Mouse (Mus musculus) right cerebral cortex, postnatal 10 days (tissue): ENCODE measurements around the gene Nmral1.
"Not testable (repeated sequence)": the region's sequence is repeated elsewhere in the genome, so short reads cannot be mapped to it uniquely, and the experiment has no call there.

Experiments
- DNase-seq, 2 experiments: peaks; one replicate each; pipeline ENCODE4 v3.0.0; 2021; ENCODE audit warnings: low spot score in 2 of 2

Gene Nmral1

DNA sequence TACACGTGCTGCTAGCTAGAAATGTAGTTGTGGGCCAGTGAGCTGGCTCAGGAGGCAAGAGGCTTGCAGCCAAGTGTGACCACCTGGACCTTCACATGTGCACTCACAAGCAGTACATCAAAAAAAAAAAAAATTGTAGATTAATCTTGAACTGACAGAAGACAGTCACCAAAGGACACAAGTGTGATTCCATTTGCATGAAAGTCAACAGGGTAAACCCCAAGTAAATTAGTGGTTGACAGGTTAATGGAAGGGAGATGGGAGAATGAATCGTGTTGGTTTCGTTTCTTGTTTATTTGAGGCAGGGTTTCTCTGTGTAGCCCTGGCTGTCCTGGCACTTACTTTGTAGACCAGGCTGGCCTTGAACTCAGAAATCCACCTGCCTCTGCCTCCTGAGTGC, 1.3 kb downstream of the Nmral1 start:
- DNase-seq, result no peak

DNA sequence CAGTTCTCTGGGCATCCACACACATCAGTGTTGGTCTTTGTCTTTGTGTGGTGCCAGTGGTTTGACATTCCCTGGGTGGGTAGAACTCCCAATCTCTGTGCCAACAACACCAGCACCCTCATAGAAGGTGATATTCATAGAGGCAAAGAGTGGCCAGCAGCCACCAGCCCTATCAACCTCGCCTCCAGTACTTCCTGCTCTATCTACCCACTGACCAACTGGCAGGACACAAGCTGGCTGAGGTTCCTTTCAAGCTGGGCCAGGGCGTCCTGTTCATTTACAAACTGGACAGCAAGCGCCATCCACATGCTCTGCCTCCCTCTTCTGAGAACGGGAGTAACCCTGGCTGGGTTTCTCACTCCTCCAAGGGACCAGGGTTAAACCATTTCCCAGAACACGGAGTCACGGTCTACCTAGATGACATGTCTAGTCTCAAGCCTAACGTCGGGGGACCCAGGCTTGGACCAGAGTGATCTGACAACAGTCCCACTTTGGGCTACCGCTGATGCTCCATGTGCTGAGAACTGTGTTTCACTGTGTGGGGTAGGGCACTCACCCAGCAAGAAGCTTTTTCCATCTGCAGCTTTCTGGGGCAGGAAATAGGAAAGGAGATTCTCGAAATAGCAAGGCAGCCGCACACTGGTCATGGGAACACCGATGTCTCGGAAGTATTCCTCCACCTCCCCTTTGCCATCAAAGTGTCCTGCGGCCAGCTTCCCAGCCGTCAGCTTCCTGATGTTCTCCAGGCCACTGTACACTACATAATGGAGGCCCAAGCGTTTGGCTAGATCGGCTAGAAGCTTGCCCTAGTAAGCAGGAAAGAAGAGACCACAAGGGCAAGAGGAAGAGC, 5.1 kb downstream of the Nmral1 start:
- no peak for DNase-seq

- no peak for DNase-seq
These were observed 8.0 kb downstream of the Nmral1 start for GRCm38 (mm10) chr16:4711173-4711572.

DNA sequence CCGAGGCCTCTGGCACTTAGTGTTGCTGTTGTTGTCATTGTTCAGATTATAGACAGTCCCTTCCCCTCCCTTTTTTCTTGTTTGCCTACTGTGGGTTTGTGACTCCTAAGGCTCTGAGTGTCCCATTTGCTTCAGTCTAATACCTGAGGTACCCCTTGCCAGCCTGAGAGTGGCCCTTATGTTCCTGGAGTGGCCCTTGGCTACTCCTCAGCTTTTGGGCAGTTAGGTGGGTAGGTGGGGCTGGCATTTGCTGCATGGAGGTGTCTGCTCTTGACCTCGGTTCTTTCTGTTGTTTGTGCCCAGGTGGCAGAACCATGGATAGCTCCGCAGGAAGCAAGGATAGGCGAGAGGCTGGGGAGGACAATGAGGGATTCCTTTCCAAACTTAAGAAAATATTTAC, 13.6 kb downstream of the Nmral1 start:
- DNase-seq, result no peak

GRCm38 (mm10) chr16:4702646-4703045, 16.5 kb downstream of the Nmral1 start:
- DNase-seq, result no peak

- no peak for DNase-seq
These were observed 17.9 kb downstream of the Nmral1 start for GRCm38 (mm10) chr16:4701211-4701610.

DNA sequence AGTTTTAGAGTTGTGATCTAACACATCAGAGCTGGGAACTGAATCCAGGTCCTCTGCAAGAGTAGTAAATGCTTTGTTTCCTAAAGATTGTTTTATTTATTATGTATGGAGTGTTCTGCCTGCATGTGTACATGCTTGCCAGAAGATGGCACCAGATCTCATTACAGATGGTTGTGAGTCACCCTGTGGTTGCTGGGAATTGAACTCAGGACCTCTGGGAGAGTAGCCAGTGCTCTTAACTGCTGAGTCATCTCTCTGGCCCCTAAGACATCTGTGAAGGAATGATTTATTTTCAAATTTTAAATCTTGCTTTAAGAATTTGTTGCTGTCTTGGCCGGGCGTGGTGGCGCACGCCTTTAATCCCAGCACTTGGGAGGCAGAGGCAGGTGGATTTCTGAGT, 29.8 kb downstream of the Nmral1 start:
- not testable (repeated sequence) for DNase-seq

DNA sequence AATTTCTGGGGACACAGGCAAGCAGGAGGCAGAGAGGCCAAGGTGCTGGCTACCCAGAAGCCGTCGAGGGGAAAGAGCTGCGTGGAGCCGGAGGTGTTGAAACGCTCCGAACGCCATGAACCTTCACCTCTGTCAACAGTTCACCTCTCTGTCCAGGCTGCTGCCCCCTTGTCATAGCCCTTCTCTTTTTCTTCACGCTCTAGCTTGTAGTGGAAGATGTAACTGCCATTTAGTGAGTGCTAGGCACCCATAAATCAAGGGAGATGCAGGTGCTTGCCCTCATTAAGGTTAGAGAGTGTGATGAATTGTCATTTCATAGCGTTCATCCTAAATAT, 34.7 kb downstream of the Nmral1 start:
- DNase-seq, result no peak

- peak; percentile 95 to 97 for DNase-seq
These were observed 35.3 kb downstream of the Nmral1 start for GRCm38 (mm10) chr16:4683581-4684456.

DNA sequence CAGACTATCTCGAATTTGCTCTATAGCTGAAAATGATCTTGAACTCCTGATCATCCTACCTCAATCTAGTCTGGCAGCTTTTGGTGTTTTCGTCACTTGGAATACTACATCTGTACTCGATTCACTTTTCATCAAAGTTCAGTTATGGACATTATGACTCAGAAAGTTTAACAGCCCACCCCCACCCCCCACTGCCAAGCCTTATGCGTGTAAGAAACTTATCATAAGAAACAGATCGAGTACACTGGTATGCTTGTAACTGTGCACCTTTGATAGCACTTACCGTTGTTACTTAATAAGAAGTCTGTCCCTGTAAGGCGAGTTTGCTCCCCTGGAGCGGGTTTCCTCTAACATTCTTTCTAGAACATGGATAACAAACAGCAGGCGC, 36.0 kb downstream of the Nmral1 start:
- no peak for DNase-seq

GRCm38 (mm10) chr16:4682628-4683179, 36.5 kb downstream of the Nmral1 start:
- no peak for DNase-seq

- DNase-seq, result not testable (repeated sequence)
These were observed 38.2 kb downstream of the Nmral1 start for GRCm38 (mm10) chr16:4680922-4681455.

DNA sequence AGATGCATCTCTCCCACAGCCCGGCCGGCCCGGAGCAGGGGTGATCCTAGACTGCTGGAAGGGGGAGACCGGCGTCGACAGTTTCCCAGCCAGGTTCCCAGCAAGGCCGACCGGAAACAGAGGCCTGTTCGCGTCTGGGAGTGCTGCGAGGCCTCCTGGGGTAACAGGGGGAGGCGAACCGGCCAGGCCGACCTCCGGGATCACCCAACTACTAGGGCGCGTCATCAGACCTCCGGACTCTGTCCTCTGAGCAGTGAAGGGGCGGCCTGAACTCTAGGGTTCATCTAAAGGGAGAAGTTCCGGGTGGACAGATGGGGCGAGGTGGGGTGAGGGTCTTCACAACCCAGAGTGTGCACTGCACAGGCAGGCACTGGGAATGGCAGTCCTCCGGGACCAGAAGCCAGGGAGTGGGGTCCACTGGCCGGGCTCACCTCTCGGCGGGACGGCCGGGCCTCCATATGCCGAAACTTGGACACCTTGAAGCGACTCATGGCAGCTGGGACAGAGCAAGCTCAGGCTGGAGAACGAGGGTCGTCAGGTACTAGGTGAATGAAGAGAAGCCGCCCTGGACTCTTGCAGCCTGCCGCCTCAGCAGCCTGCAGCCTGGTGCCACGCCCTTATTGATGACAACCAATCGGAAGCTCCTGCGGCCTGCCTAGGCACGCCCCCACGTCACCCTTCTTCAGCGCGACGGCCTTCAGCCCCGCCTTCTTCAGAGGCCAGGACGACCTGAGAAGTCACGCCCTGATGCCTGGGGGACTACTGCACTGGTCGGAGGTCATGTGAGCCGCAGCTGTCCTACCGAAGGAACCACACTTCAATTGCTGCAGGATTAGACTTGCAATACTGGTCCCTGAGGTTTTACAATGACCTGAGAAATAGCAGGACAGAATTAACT, 39.8 kb downstream of the Nmral1 start, which contains the start of gene Coro7:
Gene Coro7 (minus strand): TSS at position 657 of the 898 bp plus-strand sequence.
- DNase-seq, result peak; percentile 93 to 94

DNA sequence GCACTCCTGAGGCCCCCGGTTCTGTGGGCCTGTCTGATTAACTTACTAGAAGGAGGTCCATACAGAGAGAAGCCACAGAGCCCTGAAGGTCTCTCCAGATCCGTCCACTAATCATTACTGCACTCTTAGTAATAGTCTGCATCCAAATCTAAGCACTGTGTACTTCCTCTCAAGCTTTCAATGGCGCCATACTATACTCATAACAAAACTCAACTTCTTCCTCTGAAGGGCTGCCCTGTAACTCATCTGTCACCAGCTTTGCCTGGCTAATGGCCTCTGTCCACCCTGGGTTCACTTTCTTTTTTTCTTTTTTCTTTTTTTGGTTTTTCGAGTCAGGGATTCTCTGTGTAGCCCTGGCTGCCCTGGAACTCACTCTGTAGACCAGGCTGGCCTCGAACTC, 41.1 kb downstream of the Nmral1 start:
- no peak for DNase-seq

DNA sequence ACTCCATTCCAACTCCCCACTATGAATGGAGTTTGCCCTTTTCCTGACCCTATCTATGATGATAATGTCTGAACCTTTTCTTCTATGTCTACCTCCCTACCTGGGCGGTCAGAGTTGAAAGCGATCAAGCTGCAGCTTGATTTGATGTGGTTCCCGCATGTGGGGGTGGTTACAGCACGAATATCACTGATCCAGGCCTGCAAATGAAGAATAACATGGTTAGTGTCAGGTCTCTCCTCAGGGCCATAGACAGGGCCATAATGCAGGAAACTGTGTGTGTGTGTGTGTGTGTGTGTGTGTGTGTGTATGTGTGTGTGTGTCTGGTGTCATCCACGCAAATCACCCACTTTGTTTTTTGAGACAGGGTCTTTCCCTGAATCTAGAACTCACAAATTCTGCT, 42.3 kb downstream of the Nmral1 start:
- DNase-seq, result no peak

DNA sequence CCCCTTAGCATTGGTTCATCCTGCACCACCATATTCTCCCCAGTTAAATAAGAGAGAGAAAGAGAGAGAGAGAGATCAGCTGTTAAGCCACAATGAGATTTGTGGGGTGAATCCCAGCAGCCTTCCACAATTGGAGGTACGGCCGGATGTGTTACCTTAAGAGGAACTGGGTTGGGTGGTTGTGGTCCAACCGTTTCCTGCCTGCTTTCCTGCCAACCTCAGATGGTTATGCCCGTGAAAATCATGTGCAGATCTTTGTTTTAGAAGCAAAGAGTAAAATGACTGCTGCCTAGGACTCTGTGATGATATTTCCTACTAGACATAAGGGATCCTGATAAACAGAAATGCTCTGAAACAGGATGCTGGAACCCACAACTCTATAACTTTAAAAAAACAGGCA, 45.1 kb downstream of the Nmral1 start:
- DNase-seq, result no peak

GRCm38 (mm10) chr16:4670317-4670716, 48.8 kb downstream of the Nmral1 start:
- DNase-seq, result no peak

DNA sequence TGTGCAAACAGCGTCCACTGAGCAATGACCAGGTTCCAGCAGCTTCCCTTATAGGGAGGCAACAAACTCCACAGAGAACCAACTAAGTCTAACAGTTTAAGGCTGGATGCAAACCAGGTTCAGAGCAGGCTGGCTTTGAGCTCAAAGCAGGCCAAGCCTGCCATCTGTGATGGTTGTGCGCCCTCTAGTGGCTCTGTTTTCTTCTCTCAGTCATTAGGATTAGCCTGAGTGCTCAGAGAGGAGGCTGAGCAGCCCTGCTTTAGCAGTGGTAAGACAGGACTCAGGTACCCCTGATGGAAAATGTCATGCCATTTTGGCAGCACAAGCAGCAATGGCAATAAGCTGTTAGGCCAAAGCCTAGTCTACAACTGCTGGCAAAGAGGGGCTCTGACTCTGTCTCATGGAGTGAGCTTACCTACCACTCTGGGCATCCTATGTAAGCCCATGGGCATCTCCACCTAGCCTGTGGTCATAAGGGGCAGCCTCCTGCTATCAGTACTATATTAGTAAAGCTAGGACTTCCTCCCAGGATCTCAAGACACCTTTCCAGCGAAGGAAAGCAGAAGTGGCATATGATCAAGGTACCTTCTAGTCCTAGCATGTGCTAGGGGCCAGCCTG, 51.9 kb downstream of the Nmral1 start:
- peak; percentile 89 to 92 for DNase-seq

- no peak for DNase-seq
These were observed 53.4 kb downstream of the Nmral1 start for GRCm38 (mm10) chr16:4665726-4666125.

- no peak for DNase-seq
These were observed 55.4 kb downstream of the Nmral1 start for GRCm38 (mm10) chr16:4663806-4664205.

DNA sequence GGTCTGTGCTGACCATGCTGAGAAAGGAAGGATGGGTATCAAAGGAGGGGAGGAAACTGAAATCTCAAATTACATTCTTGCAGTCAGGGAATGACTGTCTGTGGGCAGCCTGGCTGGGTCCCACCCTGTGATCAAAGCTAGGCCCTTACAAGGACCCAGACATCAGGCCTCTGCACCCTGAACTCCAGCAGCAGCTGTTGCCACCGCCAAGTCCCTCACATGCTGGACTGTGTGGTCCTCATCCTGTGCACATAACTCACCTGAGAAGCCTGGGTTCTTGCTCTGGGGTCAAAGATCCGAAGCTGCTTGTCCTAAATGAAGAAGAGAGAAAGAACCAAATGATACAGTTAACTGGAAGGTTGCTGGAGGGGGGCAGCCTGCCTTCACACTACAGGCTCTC, 57.6 kb downstream of the Nmral1 start:
- DNase-seq, result no peak
